Mouse (Mus musculus) forebrain, embryonic 11.5 days (tissue): ENCODE results near the gene Prmt3. TPM values are rescaled to one million over a fixed set of nuclear protein-coding genes. Genes with fewer than 3 reads are reported as not detected.

Experiments used
- ATAC-seq: fragments of 200-750 bp; cut with Nextera tagmentation; replicated peaks from 2 replicates; pipeline ENCODE4 v1.8.0; 2017; ENCODE audit warnings: moderate TSS enrichment; ENCODE audit not compliant: low FRiP score
- DNase-seq: peaks from one replicate; pipeline ENCODE4 v3.0.0-alpha.2; 2017; ENCODE audit warnings: low spot score
- H3K27ac ChIP-seq: fragments of 300-500 bp; sonication (generic); 2 replicates; pipeline ENCODE4 v1.5.1; 2014; ENCODE audit warnings: low read depth, low read length
- H3K27me3 ChIP-seq: fragments of 300-500 bp; sonication (generic); 2 replicates; pipeline ENCODE4 v1.6.1; 2014; ENCODE audit warnings: mild to moderate bottlenecking, low read length, mixed read lengths; ENCODE audit not compliant: control insufficient read depth, insufficient read depth
- H3K36me3 ChIP-seq: fragments of 300-500 bp; sonication (generic); 2 replicates; pipeline ENCODE4 v1.6.1; 2014; ENCODE audit warnings: mild to moderate bottlenecking, low read length, moderate library complexity, mixed read lengths; ENCODE audit not compliant: control insufficient read depth, insufficient read depth
- H3K4me1 ChIP-seq: fragments of 300-500 bp; sonication (generic); replicated peaks from 2 replicates; pipeline ENCODE4 v1.6.1; 2014; ENCODE audit warnings: low read length, mixed read lengths; ENCODE audit not compliant: control insufficient read depth, insufficient read depth
- H3K4me2 ChIP-seq: fragments of 300-500 bp; sonication (generic); 2 replicates; pipeline ENCODE4 v1.6.1; 2014; ENCODE audit warnings: low read depth, mild to moderate bottlenecking, low read length, moderate library complexity, mixed read lengths; ENCODE audit not compliant: severe bottlenecking
- H3K4me3 ChIP-seq: fragments of 300-500 bp; sonication (generic); 2 replicates; pipeline ENCODE4 v1.5.1; 2014; ENCODE audit warnings: low read depth, low read length
- H3K9ac ChIP-seq: fragments of 300-500 bp; sonication (generic); 2 replicates; pipeline ENCODE4 v1.6.1; 2014; ENCODE audit warnings: low read length
- H3K9me3 ChIP-seq: fragments of 300-500 bp; sonication (generic); 2 replicates; pipeline ENCODE4 v1.6.1; 2016; ENCODE audit warnings: low read length, mixed read lengths; ENCODE audit not compliant: control insufficient read depth
- WGBS: fragments of 180-500 bp; shearing (Covaris S2); extraction: QIAGEN DNeasy Blood & Tissue Kit; methylation state at CpG from one replicate; pipeline ENCODE4 v1.1.7; 2014; 5-methylcytosine and 5-hydroxymethylcytosine counted together
- polyA plus RNA-seq: library from polyadenylated mRNA; unstranded; fragments of >200 nt; fragmentation: Nextera tagmentation; extraction: Ambion mirVana; gene quantifications from 2 replicates; pipeline ENCODE4 v1.2.1, GENCODE M21; 2014

Gene Prmt3
- polyA plus RNA-seq, result 63.8 and 63.9 TPM in 2 replicates

- Histone ChIP-seq H3K36me3 (no peaks in the 10 kb centered on the region; the same call in 1 of the 2 replicates), H3K9ac (peak within 1 kb of the TSS; percentile 81), H3K27me3 (no peaks in the 10 kb centered on the region; the same call in 1 of the 2 replicates), H3K27ac (0 out of 2 replicates have a peak within 1 kb of the TSS, but pooled peaks have one; percentile 46), H3K4me2 (peak within 1 kb of the TSS; percentile 88), H3K9me3 (no peaks in the 10 kb centered on the region), H3K4me1 (no peaks in the 10 kb centered on the region), H3K4me3 (peak within 1 kb of the TSS; percentile 67)
- ATAC-seq, result peak; percentile 96
- DNase-seq, result peak; percentile 100
- under 1% methylated on average over 91 of the region's 92 CpGs for WGBS
These were observed at the start of gene Prmt3 for GRCm38 (mm10) chr7:49778114-49778901. Gene Prmt3 (plus strand): TSS chr7:49778346.

- Histone ChIP-seq H3K4me3 (no peak overlapping the region), H3K9me3 (no peaks in the 10 kb centered on the region), H3K4me2 (no peak overlapping the region), H3K9ac (no peak overlapping the region), H3K27me3 (peaks cover 6% of the 10 kb centered on the region), H3K27ac (no peak overlapping the region), H3K4me1 (peaks cover 4% of the 10 kb centered on the region), H3K36me3 (no peaks in the 10 kb centered on the region)
- WGBS, result 57% methylated on average over 4 of the region's 4 CpGs
- no peak for ATAC-seq
- no peak for DNase-seq
These were observed 43.8 kb upstream of the Prmt3 start for GRCm38 (mm10) chr7:49734342-49734741.

GRCm38 (mm10) chr7:49739448-49739847 lies 38.7 kb upstream of the Prmt3 start:
- ATAC-seq (peak; percentile 77), DNase-seq (no peak)
- peak overlapping the region; percentile 21; the same call in 1 of the 2 replicates for H3K4me2 ChIP-seq
- no peak overlapping the region for H3K27ac ChIP-seq
- H3K9me3 ChIP-seq, result no peaks in the 10 kb centered on the region
- peaks cover 23% of the 10 kb centered on the region for H3K4me1 ChIP-seq
- H3K4me3 ChIP-seq, result no peak overlapping the region
- H3K27me3 ChIP-seq, result peaks cover 28% of the 10 kb centered on the region
- no peak overlapping the region for H3K9ac ChIP-seq
- no peaks in the 10 kb centered on the region for H3K36me3 ChIP-seq
- WGBS, result 28% methylated on average over 8 of the region's 8 CpGs

- no peak overlapping the region for H3K27ac ChIP-seq
- WGBS, result 35% methylated on average over 5 of the region's 5 CpGs
- H3K9me3 ChIP-seq, result no peaks in the 10 kb centered on the region
- ATAC-seq, result no peak
- no peak overlapping the region for H3K4me2 ChIP-seq
- H3K4me1 ChIP-seq, result peaks cover 23% of the 10 kb centered on the region
- H3K36me3 ChIP-seq, result no peaks in the 10 kb centered on the region
- H3K9ac ChIP-seq, result no peak overlapping the region
- no peak for DNase-seq
- peaks cover 36% of the 10 kb centered on the region for H3K27me3 ChIP-seq
- H3K4me3 ChIP-seq, result no peak overlapping the region
These were observed 36.7 kb upstream of the Prmt3 start for GRCm38 (mm10) chr7:49741474-49741873.

GRCm38 (mm10) chr7:49741923-49742322 lies 36.2 kb upstream of the Prmt3 start:
- Histone ChIP-seq H3K27ac (no peak overlapping the region), H3K9me3 (no peaks in the 10 kb centered on the region), H3K4me3 (no peak overlapping the region), H3K9ac (no peak overlapping the region), H3K4me1 (peaks cover 23% of the 10 kb centered on the region), H3K4me2 (no peak overlapping the region), H3K36me3 (no peaks in the 10 kb centered on the region), H3K27me3 (peaks cover 40% of the 10 kb centered on the region)
- ATAC-seq (peak; percentile 60; the same call in 1 of the 2 replicates), DNase-seq (peak; percentile 62)
- 4% methylated on average over 10 of the region's 10 CpGs for WGBS

- Histone ChIP-seq H3K4me3 (no peak overlapping the region), H3K4me2 (no peak overlapping the region), H3K27ac (no peak overlapping the region), H3K36me3 (no peaks in the 10 kb centered on the region), H3K4me1 (no peaks in the 10 kb centered on the region), H3K27me3 (peaks cover 69% of the 10 kb centered on the region), H3K9ac (no peak overlapping the region), H3K9me3 (no peaks in the 10 kb centered on the region)
- DNase-seq (no peak), ATAC-seq (no peak; the same call in 1 of the 2 replicates)
- 6% methylated on average over 4 of the region's 4 CpGs for WGBS
These were observed 27.0 kb upstream of the Prmt3 start for GRCm38 (mm10) chr7:49751148-49751547.

GRCm38 (mm10) chr7:49752730-49753506 lies 25.2 kb upstream of the Prmt3 start:
- H3K27ac ChIP-seq, result no peak overlapping the region
- H3K4me2 ChIP-seq, result peak overlapping the region; percentile 2; the same call in 1 of the 2 replicates
- H3K36me3 ChIP-seq, result no peaks in the 10 kb centered on the region
- no peaks in the 10 kb centered on the region for H3K4me1 ChIP-seq
- 24% methylated on average over 25 of the region's 25 CpGs for WGBS
- 0 out of 2 replicates have a peak, but pooled peaks have one; percentile 28 for ATAC-seq
- no peak overlapping the region for H3K9ac ChIP-seq
- H3K27me3 ChIP-seq, result peaks cover 71% of the 10 kb centered on the region
- no peaks in the 10 kb centered on the region for H3K9me3 ChIP-seq
- peak; percentile 72 for DNase-seq
- no peak overlapping the region for H3K4me3 ChIP-seq

GRCm38 (mm10) chr7:49754767-49755166 lies 23.4 kb upstream of the Prmt3 start:
- Histone ChIP-seq H3K4me2 (no peak overlapping the region), H3K27me3 (peaks cover 80% of the 10 kb centered on the region), H3K4me1 (0 out of 2 replicates have a peak, but pooled peaks cover 2% of the 10 kb centered on the region), H3K36me3 (no peaks in the 10 kb centered on the region), H3K9ac (no peak overlapping the region), H3K9me3 (peaks cover 2% of the 10 kb centered on the region; the same call in 1 of the 2 replicates), H3K27ac (no peak overlapping the region), H3K4me3 (no peak overlapping the region)
- DNase-seq, result peak; percentile 80
- 8% methylated on average over 9 of the region's 9 CpGs for WGBS
- no peak for ATAC-seq
